Mouse (Mus musculus) common myeloid progenitor, adult 5-6 weeks (primary cell): Measurements from ENCODE around the gene Klrg1. TPM values are rescaled to one million over a fixed set of nuclear protein-coding genes. Genes with fewer than 3 reads are reported as not detected.

Experiments
- ATAC-seq: replicated peaks from 2 replicates; pipeline ENCODE4 v1.8.0; 2016; ENCODE audit warnings: low read depth, mild to moderate bottlenecking, moderate TSS enrichment, inconsistent platforms; ENCODE audit not compliant: poor library complexity, severe bottlenecking
- total RNA-seq: library from RNA; stranded (forward); fragments of 200-1000, 187-1606 nt; gene quantifications from 2 replicates; pipeline ENCODE4 v1.2.3, GENCODE M21; 2017

The Klrg1 gene
- total RNA-seq, 1 experiment from 2014 or later, result not detected

DNA sequence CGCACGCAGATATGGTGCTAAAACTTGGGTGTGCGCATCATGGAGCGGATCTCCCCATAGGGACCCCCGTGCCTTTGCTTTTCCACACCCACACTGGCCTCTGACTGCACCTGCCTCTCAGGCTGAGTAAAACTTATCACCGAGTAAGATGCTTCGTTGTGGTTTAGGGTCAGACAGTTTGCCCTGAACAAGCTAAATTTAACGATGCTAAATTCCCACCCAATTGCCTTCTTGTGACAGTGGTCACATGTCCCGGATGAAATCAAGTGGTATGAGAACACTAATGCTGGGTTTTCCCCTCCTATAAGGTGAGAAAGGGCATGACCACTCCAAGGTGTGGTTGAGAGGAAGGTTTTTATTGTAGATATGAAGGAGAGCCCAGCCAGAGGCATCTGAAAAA is 11.1 kb upstream of the Klrg1 start:
- ATAC-seq, result no peak

DNA sequence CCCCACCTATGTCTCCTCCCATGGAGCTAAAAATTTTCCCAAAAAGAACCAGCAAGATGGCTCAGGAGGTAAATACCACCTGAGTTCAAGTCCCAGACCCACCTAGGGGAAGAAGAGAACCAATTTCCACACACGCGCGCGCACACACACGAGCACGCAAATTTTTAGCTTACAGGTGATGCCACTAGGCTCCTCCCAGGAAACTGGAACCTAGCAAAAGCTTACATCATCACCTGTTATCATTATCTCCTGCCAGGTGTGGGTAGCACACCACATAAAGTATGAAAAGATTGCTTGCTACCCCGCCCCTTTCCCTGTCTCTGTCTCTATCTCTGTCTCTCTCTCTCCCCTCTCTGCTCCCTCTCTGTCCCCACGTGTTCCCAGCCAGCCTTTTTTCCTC is 10.4 kb upstream of the Klrg1 start:
- no peak for ATAC-seq

DNA sequence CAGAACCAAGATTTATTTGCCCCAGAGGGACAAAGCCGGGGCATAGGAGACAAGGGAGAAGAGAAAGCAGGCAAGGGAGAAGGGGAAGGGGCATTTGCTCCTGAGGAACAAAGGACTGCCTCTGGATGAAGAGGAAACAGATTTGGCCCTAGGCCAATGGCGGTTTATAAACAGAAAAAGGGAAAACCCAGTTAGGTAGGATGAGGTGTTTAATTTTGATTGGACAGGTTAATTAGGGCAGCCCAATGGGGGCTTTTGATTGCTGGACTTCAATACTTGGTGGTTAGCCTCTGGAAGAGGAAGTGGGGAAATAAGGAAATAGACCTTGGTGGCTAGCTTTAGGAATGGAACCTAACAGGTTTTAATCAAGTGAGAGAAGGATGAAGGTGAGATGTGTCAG is 9.5 kb upstream of the Klrg1 start:
- peak; percentile 42; the same call in 1 of the 2 replicates for ATAC-seq

- ATAC-seq, result peak; percentile 65
These were observed 9.1 kb upstream of the Klrg1 start for GRCm38 (mm10) chr6:122291735-122292134.

- ATAC-seq, result no peak
These were observed 8.6 kb upstream of the Klrg1 start for GRCm38 (mm10) chr6:122291264-122291663.

GRCm38 (mm10) chr6:122290253-122290652 is 7.6 kb upstream of the Klrg1 start:
- no peak for ATAC-seq

DNA sequence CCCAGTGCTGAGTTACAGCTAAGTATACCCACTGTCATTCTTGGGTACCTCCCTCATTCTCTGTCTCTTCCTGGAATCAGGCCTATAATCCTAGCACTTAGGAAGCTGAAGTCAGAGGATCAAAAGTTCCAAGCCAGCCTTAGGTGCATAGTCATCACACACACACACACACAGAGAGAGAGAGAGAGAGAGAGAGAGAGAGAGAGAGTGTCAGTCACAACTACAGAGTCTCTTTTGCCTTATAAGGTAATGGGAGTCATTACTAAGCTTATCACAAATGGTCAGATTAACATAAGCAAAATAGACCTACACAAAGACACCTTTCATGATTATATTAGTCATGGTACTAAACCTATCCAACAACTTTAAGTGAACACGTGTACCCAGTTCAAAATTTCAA is 6.6 kb upstream of the Klrg1 start:
- no peak for ATAC-seq

- ATAC-seq, result peak; percentile 31; the same call in 1 of the 2 replicates
These were observed 5.6 kb upstream of the Klrg1 start for GRCm38 (mm10) chr6:122288263-122288662.

GRCm38 (mm10) chr6:122284823-122285222 is 2.1 kb upstream of the Klrg1 start:
- ATAC-seq, result no peak

- 0 out of 2 replicates have a peak, but pooled peaks have one; percentile 22 for ATAC-seq
These were observed 1.6 kb upstream of the Klrg1 start for GRCm38 (mm10) chr6:122284304-122284703.

DNA sequence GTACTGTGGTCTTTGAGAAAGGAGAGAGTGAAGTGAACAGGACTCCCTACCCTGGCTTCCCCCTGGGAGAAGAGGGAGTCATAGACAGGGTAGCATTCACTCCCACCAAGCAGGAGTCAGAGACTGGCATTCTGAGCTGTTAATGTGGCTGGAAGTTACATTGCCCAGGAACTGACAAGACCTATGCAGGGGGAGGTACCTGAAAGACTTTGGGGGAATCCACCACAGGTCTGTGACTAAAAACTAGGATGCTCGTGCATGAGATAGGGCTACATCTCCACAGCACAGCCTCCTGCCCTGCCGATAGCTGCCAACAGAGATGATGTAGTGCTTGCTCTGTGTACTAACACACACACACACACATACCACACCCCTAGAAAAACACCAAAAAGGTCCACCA is 747 bp upstream of the Klrg1 start:
- ATAC-seq, result no peak

- ATAC-seq, result no peak
These were observed 6.1 kb downstream of the Klrg1 start for GRCm38 (mm10) chr6:122276565-122276964.

DNA sequence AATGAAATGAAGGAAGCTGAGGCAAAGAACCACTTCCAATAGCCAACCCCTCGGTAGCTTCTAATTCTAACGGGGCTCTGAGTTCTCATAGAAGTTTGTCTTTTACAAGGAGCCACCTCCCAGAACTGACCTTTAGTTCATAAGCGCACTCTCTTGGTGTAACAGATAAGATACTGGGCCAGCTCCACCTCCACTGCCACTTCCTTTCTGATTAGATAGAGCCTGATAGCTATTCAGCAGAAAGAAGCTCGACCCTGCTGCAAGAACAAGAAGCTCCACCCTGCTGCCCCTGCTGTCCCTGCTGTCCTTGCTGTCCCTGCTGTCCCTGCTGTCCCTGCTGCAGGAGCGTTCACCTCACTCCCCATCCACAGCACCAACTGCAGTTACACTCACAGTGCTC is 8.1 kb downstream of the Klrg1 start:
- peak; percentile 45; the same call in 1 of the 2 replicates for ATAC-seq

GRCm38 (mm10) chr6:122270152-122270551 is 12.5 kb downstream of the Klrg1 start:
- ATAC-seq, result peak; percentile 52; the same call in 1 of the 2 replicates

DNA sequence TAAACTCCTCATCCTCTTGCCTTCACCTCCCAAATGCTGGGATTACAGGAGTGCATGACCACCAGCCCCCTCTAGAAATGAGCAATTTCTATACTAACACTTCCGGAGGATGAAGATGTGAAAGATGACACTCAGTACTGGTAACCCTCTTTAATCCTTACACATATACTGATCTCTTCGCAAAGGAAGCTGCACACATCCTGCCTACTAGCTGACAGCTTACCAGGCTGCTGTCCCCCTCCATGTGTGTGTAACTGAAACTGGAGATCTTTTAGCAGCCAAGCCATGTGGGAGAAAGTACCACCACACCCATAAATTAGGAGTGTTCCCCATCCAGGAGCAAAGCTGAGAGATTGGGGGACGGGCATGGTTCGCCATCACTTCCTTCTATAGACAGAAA is 13.5 kb downstream of the Klrg1 start:
- no peak for ATAC-seq

GRCm38 (mm10) chr6:122268561-122268960 is 14.1 kb downstream of the Klrg1 start:
- no peak for ATAC-seq

GRCm38 (mm10) chr6:122262543-122262942 is 20.1 kb downstream of the Klrg1 start:
- no peak for ATAC-seq

DNA sequence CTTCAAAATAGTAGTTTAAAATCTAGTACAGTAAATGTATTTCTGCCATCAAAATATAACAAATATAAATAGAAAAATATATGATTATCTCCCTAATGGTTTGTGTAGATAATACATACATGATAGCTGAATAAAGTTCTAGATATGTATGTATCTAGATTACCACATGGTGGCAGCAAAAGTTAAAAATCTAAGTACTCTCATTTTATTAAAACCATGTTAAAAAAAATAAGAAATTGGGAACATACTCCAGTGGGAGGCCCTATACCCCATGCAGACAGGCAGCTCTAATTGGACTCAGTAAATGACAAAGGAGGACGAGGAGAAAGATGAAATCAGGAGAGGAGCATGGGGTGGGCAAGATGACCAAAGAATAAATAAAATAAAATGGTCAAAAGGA is 30.5 kb downstream of the Klrg1 start:
- peak; percentile 58 for ATAC-seq

DNA sequence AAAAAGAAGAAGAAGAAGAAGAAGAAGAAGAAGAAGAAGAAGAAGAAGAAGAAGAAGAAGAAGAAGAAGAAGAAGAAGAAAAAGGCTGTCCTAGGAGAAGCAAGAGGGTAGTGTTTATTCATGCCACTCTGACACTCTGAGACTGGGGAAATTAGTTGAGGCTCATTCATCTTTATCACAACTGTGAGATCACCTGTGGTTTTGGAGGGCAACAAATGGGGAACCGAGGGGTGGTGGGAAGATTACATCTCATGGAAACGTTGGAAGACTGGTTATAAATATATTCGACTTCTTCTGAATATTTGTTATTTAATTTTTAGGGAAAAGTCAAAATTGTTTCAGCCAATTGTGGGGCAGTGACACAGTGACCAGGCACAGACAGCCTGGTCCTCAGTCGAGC is 32.6 kb downstream of the Klrg1 start:
- peak; percentile 50; the same call in 1 of the 2 replicates for ATAC-seq
